Mouse (Mus musculus) liver, embryonic 14.5 days (tissue): ENCODE measurements around the gene Fblim1.

Experiments used
- CTCF ChIP-seq: IDR thresholded peaks from 2 replicates; pipeline ENCODE4 v1.5.1; 2016; ENCODE audit warnings: antibody characterized with exemption, low read depth, control low read depth
- EP300 ChIP-seq: IDR thresholded peaks from 2 replicates; pipeline ENCODE4 v1.6.1; 2016; ENCODE audit warnings: antibody characterized with exemption, low read depth

DNA sequence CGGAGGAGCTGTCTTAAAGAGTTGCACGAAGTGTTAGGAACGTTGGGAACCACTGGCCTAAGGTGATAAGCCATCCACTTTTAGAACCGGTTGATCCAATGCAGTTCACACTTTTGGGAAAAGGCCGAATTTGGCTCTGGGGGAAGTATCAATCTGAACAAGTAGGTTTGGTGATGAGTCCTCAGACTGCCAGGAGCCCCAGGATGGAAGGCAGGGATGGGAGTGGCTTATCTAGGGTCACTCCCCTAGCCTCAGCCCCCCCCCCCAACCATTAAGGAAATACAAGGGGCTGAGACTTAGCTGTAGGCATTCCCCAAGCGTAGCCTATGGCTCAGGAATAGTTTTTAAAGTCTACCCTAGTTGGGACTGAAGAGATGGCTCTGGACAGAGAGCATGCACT lies 39.7 kb downstream of the Fblim1 start:
- no peak for TF ChIP-seq CTCF
- no peak for TF ChIP-seq EP300
